ENCODE assay signal across 8 mouse cellular contexts in the genomic region with DNA sequence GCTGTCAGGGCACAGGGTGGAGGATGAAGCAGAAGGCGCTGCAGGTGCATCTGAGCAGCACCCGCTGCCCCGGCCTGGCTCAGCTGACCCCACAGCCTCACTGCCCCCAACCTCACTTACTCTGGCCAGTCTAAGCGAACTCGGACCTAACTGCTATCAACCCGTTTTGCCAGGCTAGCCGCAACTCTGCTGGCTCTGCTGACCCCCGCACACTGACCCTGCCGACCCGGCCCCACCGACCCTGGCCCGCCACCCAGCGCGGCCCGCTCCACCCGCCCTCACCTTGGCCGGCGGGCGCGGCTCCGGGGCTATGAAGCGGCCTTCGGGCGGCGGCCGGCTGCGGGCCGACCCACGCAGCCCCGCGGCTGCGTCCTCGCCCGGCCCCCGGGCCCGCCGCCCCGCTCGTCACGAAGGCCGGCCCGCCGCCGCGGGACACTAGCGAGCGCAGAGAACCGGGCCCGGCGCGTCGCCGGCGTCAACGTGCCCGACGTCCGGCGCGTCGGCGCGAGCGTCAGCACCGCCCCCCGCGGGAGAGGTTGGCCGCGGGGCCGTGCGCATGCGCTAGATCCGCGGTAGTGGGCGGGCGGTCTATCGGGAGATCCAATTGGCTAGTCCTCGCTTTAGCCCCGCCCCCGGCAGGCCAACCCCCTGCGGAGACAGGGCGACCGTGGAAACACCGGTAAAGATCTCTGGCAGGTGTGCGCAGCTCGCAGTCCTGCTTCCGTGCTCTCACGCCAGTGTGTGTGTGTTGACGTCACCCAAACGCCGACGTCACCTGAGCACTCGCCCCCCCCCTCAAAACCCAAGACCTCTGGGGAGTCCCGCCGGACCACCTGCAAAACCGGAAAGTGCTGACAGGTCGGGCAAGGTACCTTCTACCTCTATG. TPM values are rescaled to one million over a fixed set of nuclear protein-coding genes. Genes with fewer than 3 reads are reported as not detected.
DNase-seq lines count a peak whose midpoint lies in the region; ATAC-seq and TF ChIP-seq lines count a peak whose summit lies in the region.

A gene (minus strand): TSS at position 493 of the 886 bp plus-strand sequence.

- under 1% methylated on average over 97 of the region's 97 CpGs for WGBS in forebrain, embryonic 10.5 days
- under 1% methylated on average over 96 of the region's 97 CpGs for WGBS in heart, embryonic 15.5 days
- under 1% methylated on average over 95 of the region's 97 CpGs for WGBS in liver, embryonic 14.5 days (ENCODE audit: insufficient replicate concordance)
- WGBS in neural tube, embryonic 11.5 days = under 1% methylated on average over 89 of the region's 97 CpGs
- WGBS in stomach, postnatal 0 days = under 1% methylated on average over 70 of the region's 97 CpGs

- peak; percentile 98 for DNase-seq in CD8-positive naive resting alpha-beta T cell, adult 2 months (ENCODE audit: low read depth in 2 of 2, low spot score in 2 of 2)
- DNase-seq in c-Kit-positive CD71-negative TER-119-negative erythroid progenitor cells, embryonic 14.5 days (ENCODE audit: low read depth) = peak; percentile 87
- DNase-seq in forebrain, embryonic 10.5 days (ENCODE audit: extremely low spot score, low spot score) = peak; percentile 95
- DNase-seq in kidney, postnatal 25 days = peak; percentile 99
- DNase-seq in liver, embryonic 14.5 days (ENCODE audit: low read depth in 3 of 3, low spot score in 3 of 3) = peak; percentile 88 to 91 (median 90)
- peak; percentile 99 for DNase-seq in neural tube, embryonic 11.5 days (ENCODE audit: low spot score)
- peak; percentile 99 for DNase-seq in stomach, postnatal 0 days (ENCODE audit: low spot score)

- H3K4me2 ChIP-seq in heart, embryonic 15.5 days = peak within 1 kb of the TSS; percentile 74
- peak within 1 kb of the TSS; percentile 89 for H3K4me2 ChIP-seq in liver, embryonic 14.5 days (ENCODE audit: low read depth)
- H3K4me2 ChIP-seq in neural tube, embryonic 11.5 days (ENCODE audit: low read depth) = peak within 1 kb of the TSS; percentile 81
- peak within 1 kb of the TSS; percentile 86 for H3K4me2 ChIP-seq in stomach, postnatal 0 days (replicated peaks; ENCODE audit: low read depth)

- H3K27ac ChIP-seq in forebrain, embryonic 10.5 days = peak within 1 kb of the TSS; percentile 92
- peak within 1 kb of the TSS; percentile 55 for H3K27ac ChIP-seq in heart, embryonic 15.5 days
- peak within 1 kb of the TSS; percentile 46 for H3K27ac ChIP-seq in liver, embryonic 14.5 days
- H3K27ac ChIP-seq in neural tube, embryonic 11.5 days (ENCODE audit: low read depth, low read length) = no peak within 1 kb of the TSS
- H3K27ac ChIP-seq in stomach, postnatal 0 days (replicated peaks) = peak within 1 kb of the TSS; percentile 78

- peak within 1 kb of the TSS; percentile 94 for H3K9ac ChIP-seq in heart, embryonic 15.5 days
- peak within 1 kb of the TSS; percentile 94 for H3K9ac ChIP-seq in liver, embryonic 14.5 days (replicated peaks)
- H3K9ac ChIP-seq in neural tube, embryonic 11.5 days (ENCODE audit: low read length) = peak within 1 kb of the TSS; percentile 95
- peak within 1 kb of the TSS; percentile 97 for H3K9ac ChIP-seq in stomach, postnatal 0 days (ENCODE audit: low read length)

- peak; percentile 97 for ATAC-seq in heart, embryonic 15.5 days (replicated peaks; ENCODE audit: insufficient number of reproducible peaks, insufficient read depth, low FRiP score, low read depth)
- ATAC-seq in liver, embryonic 14.5 days (ENCODE audit: insufficient read depth) = peak; percentile 94
- ATAC-seq in neural tube, embryonic 11.5 days (ENCODE audit: insufficient read depth, low FRiP score, low TSS enrichment) = peak; percentile 92
- ATAC-seq in stomach, postnatal 0 days (ENCODE audit: low FRiP score, low TSS enrichment) = peak; percentile 98

- peaks cover 38% of the 10 kb centered on the region for H3K36me3 ChIP-seq in forebrain, embryonic 10.5 days (replicated peaks)
- H3K36me3 ChIP-seq in heart, embryonic 15.5 days = peaks cover 28% of the 10 kb centered on the region
- peaks cover 14% of the 10 kb centered on the region for H3K36me3 ChIP-seq in liver, embryonic 14.5 days (replicated peaks; ENCODE audit: control insufficient read depth, insufficient read depth, low read depth)
- peaks cover 2% of the 10 kb centered on the region; the same call in 1 of the 2 replicates for H3K36me3 ChIP-seq in neural tube, embryonic 11.5 days (ENCODE audit: control insufficient read depth, insufficient read depth, low read length)
- peaks cover 6% of the 10 kb centered on the region; the same call in 1 of the 2 replicates for H3K36me3 ChIP-seq in stomach, postnatal 0 days (ENCODE audit: control insufficient read depth, insufficient read depth, low read length)

- no peaks in the 10 kb centered on the region for H3K9me3 ChIP-seq in forebrain, embryonic 10.5 days
- no peaks in the 10 kb centered on the region for H3K9me3 ChIP-seq in heart, embryonic 15.5 days (replicated peaks)
- no peaks in the 10 kb centered on the region for H3K9me3 ChIP-seq in liver, embryonic 14.5 days (ENCODE audit: control insufficient read depth, low read length)
- H3K9me3 ChIP-seq in neural tube, embryonic 11.5 days (ENCODE audit: control insufficient read depth, low read length) = no peaks in the 10 kb centered on the region
- H3K9me3 ChIP-seq in stomach, postnatal 0 days (ENCODE audit: control insufficient read depth, low read length) = no peaks in the 10 kb centered on the region

- H3K4me1 ChIP-seq in forebrain, embryonic 10.5 days = peaks cover 37% of the 10 kb centered on the region
- peaks cover 23% of the 10 kb centered on the region for H3K4me1 ChIP-seq in heart, embryonic 15.5 days (replicated peaks)
- peaks cover 21 to 26% of the 10 kb centered on the region in 2 experiments for H3K4me1 ChIP-seq in liver, embryonic 14.5 days (replicated peaks; ENCODE audit: control insufficient read depth in 2 of 2, insufficient read depth in 2 of 2, low read length in 1 of 2)
- H3K4me1 ChIP-seq in neural tube, embryonic 11.5 days (ENCODE audit: control insufficient read depth, insufficient read depth, low read length) = peaks cover 8% of the 10 kb centered on the region
- H3K4me1 ChIP-seq in stomach, postnatal 0 days (replicated peaks; ENCODE audit: control insufficient read depth, insufficient read depth) = peaks cover 3% of the 10 kb centered on the region; the same call in 1 of the 2 replicates

- no peak for TF ChIP-seq EP300 in liver, embryonic 14.5 days (IDR thresholded peaks at IDR 0.05; ENCODE audit: low read depth)
- no peak for TF ChIP-seq EP300 in stomach, postnatal 0 days (optimal IDR thresholded peaks at IDR 0.05)

- peaks cover 19% of the 10 kb centered on the region for H3K27me3 ChIP-seq in forebrain, embryonic 10.5 days (ENCODE audit: poor library complexity, severe bottlenecking)
- H3K27me3 ChIP-seq in heart, embryonic 15.5 days = no peaks in the 10 kb centered on the region
- H3K27me3 ChIP-seq in liver, embryonic 14.5 days (ENCODE audit: control insufficient read depth, insufficient read depth, low read length) = no peaks in the 10 kb centered on the region
- H3K27me3 ChIP-seq in neural tube, embryonic 11.5 days (ENCODE audit: control insufficient read depth, insufficient read depth, low read length) = no peaks in the 10 kb centered on the region
- no peaks in the 10 kb centered on the region for H3K27me3 ChIP-seq in stomach, postnatal 0 days (ENCODE audit: control insufficient read depth, insufficient read depth, low read length)

- no peak for TF ChIP-seq CTCF in liver, embryonic 14.5 days (IDR thresholded peaks at IDR 0.05; ENCODE audit: low read depth)
- no peak for TF ChIP-seq CTCF in stomach, postnatal 0 days (IDR thresholded peaks at IDR 0.05; ENCODE audit: low read depth)

- H3K4me3 ChIP-seq in forebrain, embryonic 10.5 days = peak within 1 kb of the TSS; percentile 98
- peak within 1 kb of the TSS; percentile 91 for H3K4me3 ChIP-seq in heart, embryonic 15.5 days
- peak within 1 kb of the TSS; percentile 84 to 96 for H3K4me3 ChIP-seq in liver, embryonic 14.5 days (ENCODE audit: insufficient read depth in 1 of 2, low read depth in 2 of 2, low read length in 2 of 2)
- H3K4me3 ChIP-seq in neural tube, embryonic 11.5 days (ENCODE audit: low read depth, low read length) = peak within 1 kb of the TSS; percentile 96
- H3K4me3 ChIP-seq in stomach, postnatal 0 days (ENCODE audit: low read depth, low read length) = peak within 1 kb of the TSS; percentile 81

RNA-seq across cellular contexts. Expression of the gene that starts here (rescaled TPM):
- 41.5 and 46.7 TPM in 2 replicates for polyA plus RNA-seq in forebrain, embryonic 10.5 days (2016; fragmentation: Nextera tagmentation; extraction: Ambion mirVana)
- 21.8 and 26.3 TPM in 2 replicates for polyA plus RNA-seq in heart, embryonic 15.5 days (2015; fragmentation: Nextera tagmentation; extraction: Ambion mirVana)
- polyA plus RNA-seq in liver, embryonic 14.5 days (2012; rRNA removed) = 12.6 and 15.4 TPM in 2 replicates
- polyA plus RNA-seq in liver, embryonic 14.5 days (2014; fragmentation: Nextera tagmentation; extraction: Ambion mirVana) = 13.7 and 15.1 TPM in 2 replicates
- 45.0 and 49.6 TPM in 2 replicates for polyA plus RNA-seq in neural tube, embryonic 11.5 days (2014; fragmentation: Nextera tagmentation; extraction: Ambion mirVana)
- polyA plus RNA-seq in stomach, postnatal 0 days (2015; fragmentation: Nextera tagmentation; extraction: Ambion mirVana) = 15.2 and 16.1 TPM in 2 replicates
